Mouse (Mus musculus): ENCODE results near the gene Exoc1.

The Exoc1 gene

GRCm38 (mm10) chr5:76612867-76613499 lies 83.9 kb downstream of the Exoc1 start:
- DNase-seq = no peak

- DNase-seq = no peak
These were observed 86.2 kb downstream of the Exoc1 start for GRCm38 (mm10) chr5:76615276-76615675.

DNA sequence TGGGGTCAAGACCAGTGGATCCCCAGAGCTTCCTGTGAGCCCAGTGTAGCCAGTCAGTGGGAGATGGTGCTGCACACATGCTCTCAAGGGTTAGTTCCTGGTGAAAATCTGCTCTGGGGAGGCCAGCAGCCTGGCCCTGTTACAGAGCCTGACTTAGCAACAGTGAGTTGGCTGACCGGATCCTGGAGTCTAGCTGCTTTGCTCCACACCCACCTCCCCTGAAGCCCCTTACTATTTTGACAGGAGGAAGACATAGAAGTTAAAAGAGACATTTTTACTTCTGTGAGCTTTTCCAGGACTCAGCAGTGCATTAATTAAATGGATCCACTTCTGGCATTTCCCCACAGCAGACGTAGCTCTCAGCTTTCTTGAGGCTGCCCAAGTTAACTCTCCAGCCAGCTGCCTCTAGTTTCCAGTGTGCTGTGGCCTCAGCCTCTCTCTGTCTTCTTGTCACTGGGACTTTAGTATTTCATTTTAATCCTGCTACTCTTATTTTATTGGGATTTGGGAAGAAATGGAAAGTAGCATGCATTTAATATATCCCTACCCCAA lies 87.2 kb downstream of the Exoc1 start:
- DNase-seq = no peak

- DNase-seq = no peak
These were observed 89.6 kb downstream of the Exoc1 start for GRCm38 (mm10) chr5:76618750-76619149.
